In genomic region chr15:61789847-61790562, GRCm38 (mm10) we compare ENCODE assay signal across 19 mouse cellular contexts.
A peak's percentile ranks its signal among the peaks of the same experiment; 100 is the strongest.
DNase-seq lines count a peak whose midpoint lies in the region; ATAC-seq and TF ChIP-seq lines count a peak whose summit lies in the region.
"Had no signal": no experiment of that assay in that cellular context is flagged by ENCODE, and none has a peak within 500 bp of the region (broad histone marks: within the 10 kb centered on the region; RNA-seq: fewer than 3 reads in every experiment).

No protein-coding gene starts in this region.

- no peak overlapping the region for H3K27ac ChIP-seq in intestine, embryonic 14.5 days (ENCODE audit: low read depth)
- peak overlapping the region; percentile 71 for H3K27ac ChIP-seq in small intestine, adult 2 months (ENCODE audit: insufficient read depth, low read depth, low read length)
- no peak overlapping the region for H3K27ac ChIP-seq in liver, embryonic 11.5 days (ENCODE audit: low read depth, low read length)
- H3K27ac ChIP-seq: embryonic facial prominence, embryonic 13.5 days; forebrain, embryonic 12.5 days; hindbrain, embryonic 12.5 days had no signal

- peak; percentile 83 for ATAC-seq in intestine, embryonic 14.5 days (replicated peaks; ENCODE audit: low FRiP score, low TSS enrichment, low read depth)
- ATAC-seq in liver, embryonic 11.5 days (replicated peaks; ENCODE audit: low FRiP score), result no peak
- ATAC-seq: activated CD4-positive, CD25-positive, alpha-beta regulatory T cell, adult 4 months; forebrain, embryonic 16.5 days; hindbrain, embryonic 16.5 days; inflammation-experienced regulatory T-cells, adult 6 months had no signal

- no peak for TF ChIP-seq POLR2A in small intestine, adult 2 months (IDR thresholded peaks at IDR 0.05; ENCODE audit: low read depth, low read length)

- no peak overlapping the region for H3K4me3 ChIP-seq in intestine, embryonic 14.5 days (ENCODE audit: low read depth, low read length)
- no peak overlapping the region for H3K4me3 ChIP-seq in small intestine, adult 2 months (ENCODE audit: low read depth, low read length)
- H3K4me3 ChIP-seq in liver, embryonic 11.5 days (ENCODE audit: low read depth, low read length), result no peak overlapping the region
- H3K4me3 ChIP-seq: embryonic facial prominence, embryonic 13.5 days; forebrain, embryonic 12.5 days; hindbrain, embryonic 12.5 days had no signal

- no peaks in the 10 kb centered on the region for H3K4me1 ChIP-seq in intestine, embryonic 14.5 days (replicated peaks; ENCODE audit: control insufficient read depth, insufficient read depth, low read length)
- peaks cover 19% of the 10 kb centered on the region; the same call in 1 of the 2 replicates for H3K4me1 ChIP-seq in small intestine, adult 2 months (ENCODE audit: control insufficient read depth, insufficient read depth, insufficient read length, low read length)
- no peaks in the 10 kb centered on the region for H3K4me1 ChIP-seq in liver, embryonic 11.5 days (replicated peaks; ENCODE audit: control insufficient read depth, insufficient read depth, low read length)
- H3K4me1 ChIP-seq: embryonic facial prominence, embryonic 13.5 days; forebrain, embryonic 12.5 days; hindbrain, embryonic 12.5 days had no signal

- TF ChIP-seq CTCF in small intestine, adult 2 months (IDR thresholded peaks at IDR 0.05; ENCODE audit: extremely low read depth, insufficient read length, insufficient replicate concordance, low read depth, low read length), result 0 out of 2 replicates have a peak, but pooled peaks have one; percentile 11

- no peaks in the 10 kb centered on the region for H3K27me3 ChIP-seq in intestine, embryonic 14.5 days (replicated peaks; ENCODE audit: control insufficient read depth, insufficient read depth, low read length)
- no peaks in the 10 kb centered on the region for H3K27me3 ChIP-seq in small intestine, adult 2 months (ENCODE audit: control insufficient read depth, insufficient read depth, low read length)
- H3K27me3 ChIP-seq in liver, embryonic 11.5 days (replicated peaks; ENCODE audit: control insufficient read depth, insufficient read depth, low read length), result no peaks in the 10 kb centered on the region
- H3K27me3 ChIP-seq: embryonic facial prominence, embryonic 13.5 days; forebrain, embryonic 12.5 days; hindbrain, embryonic 12.5 days had no signal

- H3K9ac ChIP-seq in intestine, embryonic 14.5 days (ENCODE audit: low read length), result no peak overlapping the region
- no peak overlapping the region for H3K9ac ChIP-seq in liver, embryonic 11.5 days (ENCODE audit: low read depth, low read length)
- H3K9ac ChIP-seq: embryonic facial prominence, embryonic 13.5 days; forebrain, embryonic 12.5 days; hindbrain, embryonic 12.5 days had no signal

- H3K9me3 ChIP-seq in intestine, embryonic 14.5 days (ENCODE audit: control insufficient read depth, low read length), result no peaks in the 10 kb centered on the region
- no peaks in the 10 kb centered on the region for H3K9me3 ChIP-seq in liver, embryonic 11.5 days (ENCODE audit: control insufficient read depth, low read length)
- H3K9me3 ChIP-seq: embryonic facial prominence, embryonic 13.5 days; forebrain, embryonic 12.5 days; hindbrain, embryonic 12.5 days had no signal

- no peak overlapping the region for H3K4me2 ChIP-seq in intestine, embryonic 14.5 days (ENCODE audit: low read length)
- no peak overlapping the region for H3K4me2 ChIP-seq in liver, embryonic 11.5 days
- H3K4me2 ChIP-seq: embryonic facial prominence, embryonic 13.5 days; forebrain, embryonic 12.5 days; hindbrain, embryonic 12.5 days had no signal

- peak; percentile 5 to 15 for DNase-seq in heart, adult 18-20 months
- DNase-seq in heart, adult 8-10 months (ENCODE audit: low spot score), result no peak
- DNase-seq in ZHBTc4 (ENCODE audit: low read depth, low spot score), result peak; percentile 22
- DNase-seq in intestine, embryonic 14.5 days (ENCODE audit: low spot score), result peak; percentile 62
- DNase-seq in liver, embryonic 11.5 days (ENCODE audit: low spot score), result no peak
- no peak for DNase-seq in adrenal gland, postnatal 10 days
- DNase-seq: adrenal gland, postnatal 25 days; cerebellum, adult 18-20 months; cerebellum, adult 9-11 months; cerebellum, postnatal 36 days; gastrocnemius, postnatal 10 days had no signal

- H3K36me3 ChIP-seq in intestine, embryonic 14.5 days (ENCODE audit: control insufficient read depth, insufficient read depth, low read length), result no peaks in the 10 kb centered on the region
- H3K36me3 ChIP-seq in small intestine, adult 2 months (ENCODE audit: control insufficient read depth, insufficient read depth, low read length), result no peaks in the 10 kb centered on the region
- no peaks in the 10 kb centered on the region for H3K36me3 ChIP-seq in liver, embryonic 11.5 days (ENCODE audit: control insufficient read depth, insufficient read depth, low read length)
- H3K36me3 ChIP-seq: embryonic facial prominence, embryonic 13.5 days; forebrain, embryonic 12.5 days; hindbrain, embryonic 12.5 days had no signal

- 45% methylated on average over 7 of the region's 7 CpGs for WGBS in intestine, embryonic 14.5 days
- WGBS in small intestine, adult 2 months, result 26% methylated on average over 7 of the region's 7 CpGs
- WGBS in liver, embryonic 11.5 days, result 56% methylated on average over 7 of the region's 7 CpGs

Comparison
In these comparisons a context has a peak if more than half of its experiments do, and no peak if none do; other contexts are left out.
1. DNase-seq: peak in heart, adult 18-20 months (2 of 2), ZHBTc4 (single experiment) and intestine, embryonic 14.5 days (single experiment); none in heart, adult 8-10 months (single experiment), liver, embryonic 11.5 days (single experiment) and adrenal gland, postnatal 10 days (single experiment).